Mouse (Mus musculus): ENCODE data around the gene Plau.

Plau gene

DNA sequence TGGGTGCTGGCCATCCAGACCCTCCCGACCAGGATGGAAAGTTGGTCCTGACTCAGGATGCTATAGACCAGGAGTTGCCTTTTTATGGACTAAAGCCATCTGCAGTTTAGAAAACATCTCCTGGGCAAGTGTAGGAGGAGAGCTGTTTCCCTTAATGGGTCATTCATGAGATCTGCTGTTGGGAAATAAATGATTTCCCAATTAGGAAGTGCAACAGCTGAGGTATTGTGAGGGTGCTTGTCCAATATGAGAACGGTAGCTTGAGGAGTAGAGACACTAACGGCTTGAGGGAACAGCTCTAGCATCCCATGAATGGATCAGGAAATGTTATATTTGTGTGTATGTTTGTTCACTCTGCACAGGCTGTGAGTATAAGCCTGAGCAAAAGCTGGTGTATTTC lies 6.2 kb downstream of the Plau start:
- peak in 1 of 2 experiments; percentile 40 for DNase-seq (ENCODE audit: inconsistent age in 2 of 2, low spot score in 1 of 2)

DNA sequence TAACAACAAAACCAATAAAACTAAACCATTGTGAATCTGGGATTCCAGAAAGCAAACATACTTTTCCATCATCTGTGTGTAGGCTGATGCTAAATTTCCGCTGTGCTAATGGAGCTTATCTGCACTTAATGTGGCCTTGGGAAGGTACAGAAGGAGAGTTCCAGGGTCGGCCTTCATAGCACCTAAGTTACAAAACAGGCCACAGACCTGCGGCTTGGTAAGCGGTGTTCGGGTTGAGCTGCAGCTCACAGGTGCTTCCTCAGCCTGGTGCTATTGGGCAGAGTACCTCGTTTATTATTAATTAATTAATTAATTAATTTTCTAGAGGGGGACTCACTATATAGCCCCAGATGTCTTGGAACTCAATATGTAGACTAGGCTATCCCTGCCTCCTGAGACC lies 7.7 kb downstream of the Plau start:
- no peak for DNase-seq (ENCODE audit: inconsistent age in 2 of 2, low spot score in 1 of 2)

DNA sequence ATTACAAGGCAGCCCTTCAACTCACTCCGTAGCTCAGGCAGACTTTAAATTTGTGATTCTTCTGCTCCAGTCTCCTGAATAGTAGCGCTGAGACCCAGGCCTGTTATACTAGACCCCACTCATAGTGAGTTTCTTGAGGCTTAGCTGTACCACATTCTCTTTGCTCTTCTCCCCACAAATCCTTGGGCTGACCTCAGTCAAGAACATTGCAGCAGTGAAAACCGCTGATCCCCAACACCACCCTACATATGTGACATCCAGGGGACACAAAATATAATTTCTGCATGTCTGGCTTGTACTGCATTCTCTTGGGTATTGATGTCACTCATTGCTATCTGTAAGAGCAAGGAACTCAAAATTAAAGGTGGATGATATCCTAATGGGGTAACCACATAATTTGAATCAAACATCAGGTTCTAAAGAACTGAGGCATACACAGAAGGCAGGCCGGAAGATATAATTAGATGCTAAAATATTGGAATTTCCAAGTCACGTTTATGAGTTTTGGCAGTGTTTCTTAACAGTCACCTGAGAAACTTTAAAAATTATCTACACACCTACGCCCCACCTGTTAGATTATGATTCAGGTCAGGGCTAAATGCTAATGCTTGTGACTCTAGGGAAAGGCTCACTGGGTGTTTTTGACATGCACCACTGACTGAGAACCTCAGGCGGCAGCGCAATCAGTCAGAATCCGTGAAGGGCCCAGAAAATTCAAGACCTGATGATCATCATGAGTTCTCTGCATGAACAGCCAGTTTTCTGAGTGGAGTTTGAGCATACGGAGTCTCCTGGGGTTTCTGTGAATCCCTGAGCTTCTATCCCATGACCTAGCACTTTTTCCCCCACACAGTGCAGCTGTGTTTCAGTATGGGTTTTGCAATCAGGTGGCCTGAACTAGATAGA lies 8.5 kb downstream of the Plau start:
- DNase-seq (ENCODE audit: inconsistent age in 2 of 2, low spot score in 1 of 2) = no peak

DNA sequence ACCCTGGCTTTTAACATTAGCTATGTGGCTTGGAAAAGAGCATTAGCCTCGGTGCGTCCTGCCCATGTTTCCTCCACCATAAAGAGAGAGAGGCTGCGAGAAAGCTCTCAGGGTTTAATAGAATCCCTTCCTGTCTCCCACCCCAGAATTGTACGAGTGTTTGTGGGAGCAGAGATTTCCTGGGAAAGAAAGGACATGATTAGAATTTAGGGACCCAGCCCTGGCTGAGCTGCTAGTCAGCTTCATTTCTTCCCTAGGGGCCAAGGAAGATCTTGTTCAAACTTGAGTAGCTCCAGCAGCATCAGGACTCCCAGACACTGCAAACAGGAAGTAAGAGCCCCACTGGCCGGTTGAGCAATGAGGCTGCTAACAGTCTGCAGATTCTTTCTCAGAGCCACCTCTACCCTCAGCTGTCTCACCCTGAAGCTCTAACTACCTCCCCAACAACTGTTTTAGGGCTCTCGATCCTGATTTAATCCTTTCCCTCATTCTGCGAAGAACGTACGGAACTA lies 9.2 kb downstream of the Plau start:
- peak in 1 of 2 experiments; percentile 53 for DNase-seq (ENCODE audit: inconsistent age in 2 of 2, low spot score in 1 of 2)

DNA sequence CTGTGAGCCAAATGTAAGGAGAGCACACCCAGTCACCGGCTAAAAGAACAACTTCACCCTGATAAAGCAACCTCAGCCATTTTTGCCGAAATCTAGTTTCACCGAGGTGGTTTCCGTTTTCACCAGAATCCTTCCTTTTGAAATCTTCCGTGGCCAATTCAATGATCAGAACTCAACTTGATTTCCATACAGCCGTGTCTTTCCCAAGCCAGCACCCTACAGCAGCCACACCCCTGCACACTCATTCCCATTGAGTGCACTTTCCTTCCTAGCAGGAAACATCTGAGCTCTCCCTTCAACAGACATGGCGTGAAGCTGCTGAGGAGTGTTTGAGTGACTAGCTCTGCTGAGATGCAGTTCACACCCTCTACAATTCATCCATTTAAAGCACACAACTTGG lies 9.8 kb downstream of the Plau start:
- peak in 1 of 2 experiments; percentile 31 for DNase-seq (ENCODE audit: inconsistent age in 2 of 2, low spot score in 1 of 2)

DNA sequence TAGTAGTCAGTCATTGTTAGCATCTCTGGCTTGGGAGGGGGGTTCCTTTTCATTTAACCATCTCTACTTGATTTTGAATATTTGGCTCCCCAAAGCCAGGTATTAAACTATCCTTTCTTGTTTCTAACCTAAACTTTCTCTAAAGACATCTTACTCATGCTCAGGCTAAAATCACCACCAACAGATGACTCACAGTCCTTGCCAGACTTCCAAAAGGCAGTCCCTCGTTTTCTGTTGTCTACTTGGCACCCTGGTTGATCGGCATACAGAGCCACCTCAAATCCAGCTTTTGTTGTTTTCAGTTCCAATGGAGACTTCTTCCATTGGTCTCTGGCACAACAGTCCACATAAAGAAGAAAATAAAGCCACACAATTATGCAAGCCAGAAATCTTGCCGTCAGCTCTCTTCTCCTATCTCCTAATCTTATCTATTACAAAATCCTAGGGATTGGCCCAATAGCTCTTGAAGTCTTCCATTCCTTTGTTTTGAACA lies 11.2 kb downstream of the Plau start:
- DNase-seq (ENCODE audit: inconsistent age in 2 of 2, low spot score in 1 of 2) = peak in 1 of 2 experiments; percentile 70

DNA sequence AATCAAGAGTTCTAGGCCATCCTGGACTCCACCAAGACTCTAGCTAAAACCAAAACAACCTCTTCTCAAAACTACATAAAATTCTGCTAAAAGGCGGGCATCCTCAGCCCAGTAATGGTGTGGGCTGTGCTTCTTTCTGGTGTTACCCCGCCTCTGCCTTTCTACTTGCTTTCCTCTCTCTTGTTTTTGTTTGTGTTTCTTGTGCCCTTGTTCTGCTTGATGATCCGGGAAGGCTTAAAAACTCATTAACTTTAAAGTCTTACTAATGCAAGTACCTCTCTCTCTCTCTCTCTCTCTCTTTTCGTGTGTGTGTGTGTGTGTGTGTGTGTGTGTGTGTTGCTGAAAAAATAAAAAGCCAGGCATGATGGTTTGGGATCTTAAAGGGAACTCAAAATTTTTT lies 13.3 kb downstream of the Plau start:
- no peak for DNase-seq (ENCODE audit: inconsistent age in 2 of 2, low spot score in 1 of 2)

DNA sequence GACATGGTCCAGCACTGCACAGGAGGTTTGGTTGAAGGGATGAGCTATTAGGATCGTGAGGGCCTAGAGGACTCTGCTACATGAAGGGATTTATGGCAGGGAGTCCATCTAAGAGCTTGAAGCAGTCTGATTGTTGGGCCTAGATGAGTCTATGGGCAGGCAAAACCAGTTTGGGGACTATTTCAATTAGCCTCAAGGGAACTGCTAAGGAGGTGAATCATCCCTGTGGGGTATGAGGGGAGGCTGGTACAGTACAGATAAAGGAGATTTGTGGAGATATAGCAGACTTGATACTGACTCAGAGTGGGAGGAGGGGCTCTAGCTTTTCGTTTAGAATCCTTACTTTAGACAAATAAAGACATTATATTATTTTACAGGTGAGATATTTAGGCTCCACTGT lies 14.0 kb downstream of the Plau start:
- peak in 1 of 2 experiments; percentile 21 for DNase-seq (ENCODE audit: inconsistent age in 2 of 2, low spot score in 1 of 2)

DNA sequence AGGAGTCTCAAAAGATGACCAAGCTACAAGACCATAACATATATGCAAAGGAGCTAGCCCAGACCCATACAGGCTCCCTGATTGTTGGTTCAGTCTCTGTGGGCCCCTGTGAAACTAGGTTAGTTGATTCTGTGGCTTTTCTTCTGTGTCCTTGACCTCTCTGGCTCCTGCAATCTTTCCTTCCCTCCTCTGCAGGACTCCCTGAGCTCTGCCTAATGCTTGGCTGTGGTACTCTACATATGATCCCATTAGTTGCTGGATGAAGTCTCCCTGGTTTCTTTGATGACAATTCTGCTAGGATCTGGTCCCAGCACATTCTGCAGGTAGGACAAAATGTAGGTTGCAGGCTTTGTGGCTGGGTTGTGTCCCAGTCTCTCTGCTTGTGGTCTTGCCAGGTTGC lies 15.3 kb downstream of the Plau start:
- DNase-seq (ENCODE audit: inconsistent age in 2 of 2, low spot score in 1 of 2) = peak in 1 of 2 experiments; percentile 54

DNA sequence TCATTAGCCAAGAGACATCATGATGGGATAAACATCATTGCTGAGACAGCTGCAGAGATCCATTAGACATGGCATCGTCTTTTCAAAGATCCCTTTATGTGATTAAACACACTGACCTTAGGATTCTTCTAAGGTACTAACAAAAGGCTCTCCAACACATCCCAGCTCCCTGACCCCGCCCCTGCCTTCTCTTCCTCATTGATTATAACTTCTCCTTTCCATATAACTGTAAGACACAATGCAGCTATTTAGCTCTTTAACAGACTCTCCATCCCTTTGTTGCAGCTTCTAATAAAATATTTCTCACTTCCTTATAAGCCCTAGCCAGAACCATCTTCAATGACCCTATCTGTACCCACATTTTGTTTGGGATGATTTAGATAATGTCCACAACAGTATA lies 24.7 kb downstream of the Plau start:
- peak in 1 of 2 experiments; percentile 33 for DNase-seq (ENCODE audit: inconsistent age in 2 of 2, low spot score in 1 of 2)

DNA sequence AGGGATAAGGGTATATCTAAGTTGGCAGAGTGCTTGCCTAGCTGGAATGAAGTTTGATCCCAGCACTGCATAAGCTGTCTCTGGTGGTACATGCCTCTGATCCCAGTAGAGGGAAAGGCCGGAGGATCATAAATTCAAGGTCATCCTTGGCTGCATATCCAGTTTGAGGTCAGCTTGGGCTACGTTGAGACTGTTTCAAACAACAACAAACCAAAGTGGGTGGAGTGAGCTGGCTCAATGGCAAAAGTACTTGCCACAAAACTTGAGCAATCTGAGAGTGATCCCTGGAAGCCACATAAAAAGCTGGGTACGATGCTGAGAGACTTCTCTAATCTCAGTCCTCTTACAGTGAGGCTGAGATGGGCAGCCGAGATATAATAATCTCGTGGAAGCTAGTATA lies 25.1 kb downstream of the Plau start:
- DNase-seq (ENCODE audit: inconsistent age in 2 of 2, low spot score in 1 of 2) = peak; percentile 28 to 76

DNA sequence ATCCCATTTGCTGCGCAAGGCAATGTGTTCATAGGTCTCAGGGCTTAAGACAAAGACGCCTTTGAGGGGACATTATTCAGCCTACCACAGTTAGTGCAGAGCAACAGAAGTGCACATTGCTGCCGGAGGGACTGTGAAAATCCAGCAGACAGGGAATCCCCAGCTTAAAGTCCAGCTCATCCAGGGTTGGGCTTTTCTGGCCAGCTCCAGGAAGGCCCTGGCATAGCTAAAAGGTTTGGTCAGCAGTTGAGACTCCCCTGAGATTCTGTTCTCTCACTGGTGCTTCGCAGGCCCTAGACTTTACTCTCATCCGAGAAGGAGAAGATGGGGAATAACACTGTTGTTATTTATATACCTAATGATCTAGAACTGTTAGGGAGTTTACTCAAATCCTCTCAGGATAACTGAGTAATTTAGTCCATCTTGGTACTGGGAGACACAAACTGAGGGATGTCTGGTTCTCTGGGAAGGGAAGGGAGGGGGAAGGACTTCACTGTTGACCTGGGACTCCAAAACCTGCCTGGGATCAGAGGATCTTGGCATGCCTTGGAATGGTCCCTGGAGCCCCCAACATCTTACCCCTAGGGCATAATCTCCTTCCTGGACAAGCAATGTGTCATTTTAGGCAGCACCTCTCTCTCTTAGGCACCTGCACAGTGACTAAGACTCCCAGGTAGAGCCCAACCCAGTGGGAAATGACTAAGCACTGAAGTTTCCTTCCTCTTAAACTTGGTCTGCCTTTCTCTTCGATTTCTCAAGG lies 27.0 kb downstream of the Plau start:
- no peak for DNase-seq (ENCODE audit: inconsistent age in 2 of 2, low spot score in 1 of 2)

DNA sequence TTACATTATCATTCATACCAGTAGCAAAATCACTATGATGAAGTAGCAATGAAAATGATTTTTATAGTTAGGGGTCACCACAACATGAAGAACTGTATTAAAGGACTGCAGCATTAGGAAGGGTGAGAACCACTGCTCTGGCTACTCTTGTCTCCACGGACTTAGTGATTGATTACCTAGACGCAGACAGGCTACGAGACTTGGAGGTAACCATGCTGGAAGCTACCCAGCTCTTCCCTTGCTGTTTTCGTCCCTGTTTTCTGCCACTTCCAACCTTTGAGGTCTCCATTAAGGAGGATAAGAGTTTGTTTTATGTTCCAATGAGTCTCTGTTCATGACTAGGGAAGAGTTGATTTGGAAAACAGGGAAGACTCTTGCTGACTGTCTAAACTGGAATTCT lies 27.7 kb downstream of the Plau start:
- no peak for DNase-seq (ENCODE audit: inconsistent age in 2 of 2, low spot score in 1 of 2)

DNA sequence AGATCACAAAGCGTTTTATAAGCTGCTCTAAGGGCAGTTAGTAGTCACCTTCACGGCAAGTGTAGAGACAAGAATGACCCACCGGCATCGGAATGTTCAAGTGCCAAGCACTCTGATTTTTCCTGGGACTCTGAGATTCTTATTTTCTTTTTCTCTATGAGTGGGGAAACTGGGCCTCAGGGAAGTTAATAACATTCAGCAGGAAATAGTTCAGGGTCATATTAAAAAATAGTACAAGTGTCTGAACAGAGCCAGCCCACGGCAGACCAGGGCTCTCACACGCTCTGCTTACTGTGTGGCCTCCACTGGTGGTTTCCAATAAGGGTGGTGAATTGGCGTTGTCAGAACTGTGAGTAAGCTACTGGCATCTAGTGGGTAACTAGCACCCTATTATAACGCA lies 29.1 kb downstream of the Plau start:
- peak in 1 of 2 experiments; percentile 45 for DNase-seq (ENCODE audit: inconsistent age in 2 of 2, low spot score in 1 of 2)

DNA sequence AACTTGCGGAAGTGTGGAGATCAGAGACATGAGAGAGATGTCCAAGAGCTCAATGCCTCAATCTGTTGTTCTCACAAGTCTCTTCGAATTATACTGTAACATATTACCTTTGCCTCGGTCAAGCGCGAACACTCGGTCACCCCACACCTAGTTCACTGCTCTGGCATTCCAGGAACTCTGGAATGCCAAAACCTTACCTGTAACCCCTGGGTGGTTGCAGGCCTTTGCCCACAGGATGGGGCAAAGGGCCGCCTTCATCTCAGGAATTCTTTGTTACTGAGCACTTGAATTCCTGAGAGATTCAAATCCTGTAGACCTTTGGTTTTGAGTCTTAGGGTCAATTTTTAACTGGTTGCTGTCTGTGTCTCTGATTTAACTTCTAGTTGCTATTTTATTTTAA lies 29.9 kb downstream of the Plau start:
- DNase-seq (ENCODE audit: inconsistent age in 2 of 2, low spot score in 1 of 2) = no peak

DNA sequence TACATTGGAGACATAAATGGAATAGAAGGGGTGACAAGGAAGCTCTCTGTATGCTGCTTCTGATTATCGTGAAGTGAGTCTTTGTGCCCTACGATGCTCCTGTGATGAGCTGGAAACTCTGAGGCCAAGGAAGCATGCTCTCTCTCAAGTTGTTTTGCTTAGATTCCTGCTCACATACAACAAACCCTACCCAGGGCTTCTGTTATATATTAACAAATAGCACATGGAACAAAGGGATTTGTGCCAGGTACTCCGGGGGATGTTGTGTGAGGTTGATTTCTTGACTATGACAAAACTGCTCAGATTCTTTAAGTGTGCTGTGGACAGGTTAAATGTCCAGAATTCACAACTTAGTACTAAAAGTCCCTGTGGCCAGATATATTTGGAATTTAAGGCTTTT lies 33.6 kb downstream of the Plau start:
- DNase-seq (ENCODE audit: inconsistent age in 2 of 2, low spot score in 1 of 2) = no peak

DNA sequence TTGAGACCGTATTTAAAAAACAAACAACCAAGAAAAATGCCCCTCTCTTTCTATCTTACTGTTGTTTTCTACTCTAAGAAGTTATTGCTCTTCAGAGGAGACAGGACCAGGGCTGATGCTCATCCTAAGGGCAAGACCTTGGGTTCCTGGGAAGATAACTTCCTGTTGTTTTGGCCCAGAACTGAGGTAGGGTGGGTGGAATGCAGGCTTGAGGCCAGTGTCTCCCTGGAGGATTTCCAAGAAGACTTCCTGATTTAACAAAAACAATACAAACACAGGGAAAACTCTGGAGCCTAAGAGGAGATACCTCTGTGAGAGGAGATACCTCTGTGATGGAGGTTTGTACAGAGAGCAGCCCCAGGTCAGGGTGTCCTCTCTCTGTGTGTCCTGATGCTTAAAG lies 35.0 kb downstream of the Plau start:
- DNase-seq (ENCODE audit: inconsistent age in 2 of 2, low spot score in 1 of 2) = peak; percentile 54 to 77

DNA sequence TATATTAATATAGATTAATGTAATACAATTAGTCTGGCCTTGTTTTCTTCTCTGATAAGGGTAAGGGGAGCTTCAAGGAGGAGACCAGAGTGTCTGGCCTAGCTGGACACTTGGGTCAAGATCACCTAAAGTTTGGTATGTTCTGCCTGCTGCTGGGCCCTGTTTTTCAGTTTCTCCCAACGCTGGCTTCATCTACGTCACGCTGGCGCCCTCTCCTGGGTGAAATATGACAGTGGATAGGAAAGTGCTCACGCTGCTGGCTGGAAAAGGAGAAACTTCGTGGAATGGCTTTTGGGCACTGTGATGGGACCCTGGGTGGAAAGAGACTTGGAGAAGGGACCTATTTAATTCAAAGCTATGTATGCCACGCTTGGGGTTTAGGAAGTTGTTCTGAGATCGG lies 36.8 kb downstream of the Plau start:
- peak; percentile 84 to 95 for DNase-seq (ENCODE audit: inconsistent age in 2 of 2, low spot score in 1 of 2)

DNA sequence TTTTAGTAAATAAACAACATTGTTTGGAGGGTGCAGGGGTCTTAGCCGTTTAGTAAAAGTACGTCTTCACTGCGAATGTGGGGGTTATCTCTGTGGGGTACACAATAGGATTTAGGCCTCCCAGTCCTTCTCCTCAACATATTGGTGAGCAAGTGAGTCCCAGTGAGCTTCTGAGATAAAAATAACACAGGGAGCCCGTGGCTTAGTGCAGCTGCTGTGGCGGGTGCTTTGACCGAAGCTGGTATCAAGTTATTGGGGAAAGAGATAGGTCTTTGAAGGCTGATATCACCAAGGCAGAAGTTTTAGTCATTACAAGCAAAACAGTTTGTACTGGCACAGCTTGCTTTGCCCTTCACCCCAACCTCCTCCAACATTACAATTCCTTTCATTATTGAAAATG lies 37.5 kb downstream of the Plau start:
- no peak for DNase-seq (ENCODE audit: inconsistent age in 2 of 2, low spot score in 1 of 2)

DNA sequence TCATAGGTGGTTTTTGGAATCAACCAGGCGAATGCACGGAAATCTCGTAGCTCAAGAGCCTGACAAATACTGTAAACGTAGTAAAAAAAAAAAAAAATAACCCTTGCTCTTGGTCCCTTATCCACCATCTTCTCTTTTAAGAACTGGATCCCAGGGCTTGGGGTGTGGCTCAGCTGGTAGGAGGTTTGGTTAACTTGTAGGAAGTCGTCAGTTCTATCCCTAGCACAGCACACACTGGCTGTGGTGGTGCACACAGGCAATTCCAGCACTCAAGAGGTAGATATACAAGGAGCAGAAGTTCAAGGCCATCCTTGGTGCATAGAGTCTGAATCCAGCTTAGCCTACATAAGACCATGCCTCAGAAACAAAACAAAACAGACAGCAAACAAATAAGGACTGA lies 48.2 kb downstream of the Plau start:
- DNase-seq (ENCODE audit: inconsistent age in 2 of 2, low spot score in 1 of 2) = no peak

DNA sequence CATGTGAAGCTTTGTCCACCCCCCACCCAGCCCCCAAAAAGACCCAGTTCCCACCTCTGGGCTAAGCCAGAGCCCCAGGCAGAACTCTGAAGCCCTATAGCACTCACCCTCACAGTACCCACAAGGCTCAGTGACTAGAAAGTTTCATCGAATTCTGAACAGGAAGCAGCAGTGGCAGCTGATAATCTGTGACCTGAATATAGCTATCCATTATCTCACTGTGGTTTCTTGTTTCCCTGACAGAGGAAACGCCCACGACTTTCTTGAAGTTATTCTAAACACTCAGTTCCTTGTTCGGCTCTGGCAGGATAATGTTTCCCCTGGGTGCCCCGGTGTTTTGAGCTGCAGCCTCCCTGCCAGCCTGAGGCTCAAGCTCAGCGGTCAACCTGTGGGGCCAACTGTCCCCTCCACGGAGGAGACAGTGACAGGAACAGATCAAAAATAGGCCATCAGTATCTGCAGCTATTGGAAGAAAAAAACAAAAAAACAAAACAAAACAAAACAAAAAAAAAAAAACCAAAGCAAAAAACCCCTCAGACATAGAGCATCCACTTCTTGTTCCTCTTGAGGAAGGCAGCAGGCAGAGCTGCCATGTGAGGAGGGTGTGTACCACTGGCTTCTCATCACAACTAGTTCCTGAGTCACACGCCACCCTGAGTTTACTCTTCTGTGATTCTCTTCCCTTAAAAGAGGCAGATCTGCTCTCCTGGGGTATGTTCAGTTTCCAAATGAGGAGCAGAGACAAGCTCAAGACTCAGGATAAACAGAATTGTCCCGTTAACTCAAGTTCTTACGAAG lies 48.8 kb downstream of the Plau start:
- peak; percentile 27 to 58 for DNase-seq (ENCODE audit: inconsistent age in 2 of 2, low spot score in 1 of 2)

Data from adrenal gland, adult (tissue).